Comparison of ENCODE assay signal across 10 mouse cellular contexts in the genomic region with DNA sequence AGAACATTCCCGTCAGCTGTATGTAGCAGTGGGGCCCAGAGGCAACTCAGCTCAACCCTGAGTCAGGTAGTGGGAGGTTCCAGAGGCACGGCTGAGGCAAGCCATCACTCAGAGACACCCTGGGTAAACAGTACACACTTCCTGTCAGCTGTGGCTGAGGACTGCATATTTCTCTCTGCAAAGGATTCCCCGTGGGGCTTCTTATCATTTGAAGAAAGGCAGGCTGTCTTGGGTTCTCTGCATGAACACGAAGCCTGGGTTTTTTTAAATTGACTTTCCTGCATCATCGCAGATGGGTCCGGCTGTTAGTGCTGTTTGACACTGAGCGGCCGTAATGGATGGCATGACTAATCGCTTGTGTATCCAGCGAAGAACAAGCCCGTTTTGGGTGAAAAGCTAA. TPM values are rescaled to one million over a fixed set of nuclear protein-coding genes. Genes with fewer than 3 reads are reported as not detected.
A peak's percentile ranks its signal among the peaks of the same experiment; 100 is the strongest.
DNase-seq lines count a peak whose midpoint lies in the region; ATAC-seq and TF ChIP-seq lines count a peak whose summit lies in the region.
"Had no signal": no experiment of that assay in that cellular context is flagged by ENCODE, and none has a peak within 500 bp of the region (broad histone marks: within the 10 kb centered on the region; RNA-seq: fewer than 3 reads in every experiment).

No protein-coding gene starts in this region.

- no peaks in the 10 kb centered on the region for H3K79me2 ChIP-seq in myocyte (ENCODE audit: control insufficient read depth, insufficient read depth)

- H3ac ChIP-seq in myocyte (ENCODE audit: control insufficient read depth, insufficient read length): no peak overlapping the region

- no peak overlapping the region for H3K4me3 ChIP-seq in kidney, postnatal 0 days (replicated peaks; ENCODE audit: low read depth, low read length)
- H3K4me3 ChIP-seq in hindbrain, embryonic 13.5 days: no peak overlapping the region
- no peak overlapping the region for H3K4me3 ChIP-seq in myocyte
- no peak overlapping the region for H3K4me3 ChIP-seq in left cerebral cortex, adult 2 months
- H3K4me3 ChIP-seq: limb, embryonic 12.5 days had no signal

- DNase-seq in kidney, postnatal 0 days (ENCODE audit: low spot score): peak; percentile 64
- DNase-seq in kidney, adult 8-10 months: no peak
- peak; percentile 75 for DNase-seq in embryo, embryonic 11 days
- DNase-seq in gastrocnemius, postnatal 36 days: no peak
- no peak for DNase-seq in left cerebral cortex, adult 2 months (ENCODE audit: extremely low spot score in 1 of 2, low spot score in 2 of 2)
- no peak for DNase-seq in spleen, adult 18-20 months

- no peak for ATAC-seq in kidney, postnatal 0 days (replicated peaks; ENCODE audit: low FRiP score, low read depth)
- ATAC-seq in hindbrain, embryonic 13.5 days (ENCODE audit: low FRiP score): peak; percentile 82

- H3K36me3 ChIP-seq in kidney, postnatal 0 days (ENCODE audit: insufficient read depth, low read length): no peaks in the 10 kb centered on the region
- no peaks in the 10 kb centered on the region for H3K36me3 ChIP-seq in hindbrain, embryonic 13.5 days
- H3K36me3 ChIP-seq in myocyte (ENCODE audit: control insufficient read depth, insufficient read depth): no peaks in the 10 kb centered on the region
- H3K36me3 ChIP-seq: limb, embryonic 12.5 days had no signal

- H3K27ac ChIP-seq in kidney, postnatal 0 days: no peak overlapping the region
- H3K27ac ChIP-seq in hindbrain, embryonic 13.5 days: peak overlapping the region; percentile 64
- no peak overlapping the region for H3K27ac ChIP-seq in left cerebral cortex, adult 2 months
- H3K27ac ChIP-seq: limb, embryonic 12.5 days had no signal

- H3K4me1 ChIP-seq in kidney, postnatal 0 days (replicated peaks; ENCODE audit: insufficient read depth, low read length): 0 out of 2 replicates have a peak, but pooled peaks cover 3% of the 10 kb centered on the region
- H3K4me1 ChIP-seq in hindbrain, embryonic 13.5 days (replicated peaks): peaks cover 15% of the 10 kb centered on the region
- H3K4me1 ChIP-seq: limb, embryonic 12.5 days had no signal

- no peak overlapping the region for H3K4me2 ChIP-seq in kidney, postnatal 0 days (ENCODE audit: low read length)
- H3K4me2 ChIP-seq in hindbrain, embryonic 13.5 days: peak overlapping the region; percentile 27
- peak overlapping the region; percentile 65 for H3K4me2 ChIP-seq in myocyte (ENCODE audit: low read depth)
- H3K4me2 ChIP-seq: limb, embryonic 12.5 days had no signal

- TF ChIP-seq CTCF in kidney, postnatal 0 days (IDR thresholded peaks at IDR 0.05; ENCODE audit: low read depth): no peak
- TF ChIP-seq CTCF in left cerebral cortex, adult 2 months (IDR thresholded peaks at IDR 0.05): no peak

- H3K27me3 ChIP-seq in kidney, postnatal 0 days (ENCODE audit: insufficient read depth, low read length): no peaks in the 10 kb centered on the region
- H3K27me3 ChIP-seq in hindbrain, embryonic 13.5 days: peaks cover 8% of the 10 kb centered on the region
- H3K27me3 ChIP-seq in myocyte (ENCODE audit: control insufficient read depth, insufficient read depth, insufficient read length): no peaks in the 10 kb centered on the region

- TF ChIP-seq POLR2A in myocyte (IDR thresholded peaks at IDR 0.05; ENCODE audit: insufficient read length, low read depth): no peak

- H3K9ac ChIP-seq in kidney, postnatal 0 days (ENCODE audit: low read depth, low read length): no peak overlapping the region
- no peak overlapping the region for H3K9ac ChIP-seq in hindbrain, embryonic 13.5 days
- H3K9ac ChIP-seq: limb, embryonic 12.5 days had no signal

- H3K9me3 ChIP-seq in kidney, postnatal 0 days (replicated peaks; ENCODE audit: low read length): no peaks in the 10 kb centered on the region
- H3K9me3 ChIP-seq in hindbrain, embryonic 13.5 days: no peaks in the 10 kb centered on the region

- intact Hi-C loops in gastrocnemius, postnatal 36 days (cut with DNase I): no loop called here
- intact Hi-C loops in left cerebral cortex, adult 2 months (cut with DNase I): no loop called here

- 10% methylated on average over 11 of the region's 11 CpGs for WGBS in kidney, postnatal 0 days
- WGBS in hindbrain, embryonic 13.5 days: 15% methylated on average over 11 of the region's 11 CpGs

TF ChIP-seq in myocyte, 11 proteins besides CTCF, POLR2A, EP300 and RAD21:
- no peak for TF ChIP-seq USF1 (IDR thresholded peaks at IDR 0.05; ENCODE audit: low read depth)
- peak in 1 of 3 experiments; percentile 36 for TF ChIP-seq MYOD1 (IDR thresholded peaks at IDR 0.05; ENCODE audit: control insufficient read depth in 1 of 3, insufficient read length in 2 of 3, low read depth in 2 of 3)
TF ChIP-seq in myocyte: peak in this region for 1.

RNA-seq across cellular contexts. Expression of gene Bean1, which starts 21.3 kb away (rescaled TPM):
- polyA plus RNA-seq in kidney, postnatal 0 days (2015; fragmentation: Nextera tagmentation; extraction: Ambion mirVana): 2.1 TPM in 2 replicates
- polyA plus RNA-seq in hindbrain, embryonic 13.5 days (2015; fragmentation: Nextera tagmentation; extraction: Ambion mirVana): 3.3 and 4.4 TPM in 2 replicates
- 0.34 TPM for polyA plus RNA-seq in myocyte (2012; fragmentation: generic; extraction: Trizol)
- under 1 TPM; 0.27 to 0.31 TPM for total RNA-seq in gastrocnemius, postnatal 36 days (2021)
- 10 to 100 TPM in 1 of 2 experiments, 1 to 10 TPM in 1; 9.3 to 12.2 TPM for total RNA-seq in left cerebral cortex, adult 2 months (2021)
- total RNA-seq: MEL had no signal

RNA-seq across cellular contexts. Expression of gene Tk2, which starts 56.9 kb away (rescaled TPM):
- 19.6 and 20.9 TPM in 2 replicates for polyA plus RNA-seq in kidney, postnatal 0 days (2015; fragmentation: Nextera tagmentation; extraction: Ambion mirVana)
- polyA plus RNA-seq in hindbrain, embryonic 13.5 days (2015; fragmentation: Nextera tagmentation; extraction: Ambion mirVana): 45.7 TPM in 2 replicates
- 10.3 TPM for polyA plus RNA-seq in myocyte (2012; fragmentation: generic; extraction: Trizol)
- total RNA-seq in gastrocnemius, postnatal 36 days (2021): 1 to 10 TPM; 2.7 to 3.5 TPM
- 10 to 100 TPM; 40.3 to 41.6 TPM for total RNA-seq in left cerebral cortex, adult 2 months (2021)

RNA-seq across cellular contexts. Expression of gene Cklf, which starts 59.2 kb away (rescaled TPM):
- 33.4 and 37.2 TPM in 2 replicates for polyA plus RNA-seq in kidney, postnatal 0 days (2015; fragmentation: Nextera tagmentation; extraction: Ambion mirVana)
- polyA plus RNA-seq in hindbrain, embryonic 13.5 days (2015; fragmentation: Nextera tagmentation; extraction: Ambion mirVana): 36.1 TPM in 2 replicates
- polyA plus RNA-seq in myocyte (2012; fragmentation: generic; extraction: Trizol): 12.2 TPM
- 1 to 10 TPM; 1.3 to 2.7 TPM for total RNA-seq in gastrocnemius, postnatal 36 days (2021)
- 1 to 10 TPM; 6.7 to 8.1 TPM for total RNA-seq in left cerebral cortex, adult 2 months (2021)

Comparison
In these comparisons a context has a peak if more than half of its experiments do, and no peak if none do; other contexts are left out.
1. DNase-seq: peak in kidney, postnatal 0 days (single experiment) and embryo, embryonic 11 days (single experiment); none in kidney, adult 8-10 months (0 of 2), gastrocnemius, postnatal 36 days (0 of 2), left cerebral cortex, adult 2 months (0 of 2) and spleen, adult 18-20 months (0 of 2).